Mouse (Mus musculus): ENCODE data around the gene Kpna6. TPM values are rescaled to one million over a fixed set of nuclear protein-coding genes. Genes with fewer than 3 reads are reported as not detected.
"Not testable (repeated sequence)": the region's sequence is repeated elsewhere in the genome, so short reads cannot be mapped to it uniquely, and the experiment has no call there.

Gene Kpna6
- 14.7 and 16.0 TPM in 2 replicates for polyA plus RNA-seq (2016; fragmentation: Nextera tagmentation; extraction: Ambion mirVana)

DNA sequence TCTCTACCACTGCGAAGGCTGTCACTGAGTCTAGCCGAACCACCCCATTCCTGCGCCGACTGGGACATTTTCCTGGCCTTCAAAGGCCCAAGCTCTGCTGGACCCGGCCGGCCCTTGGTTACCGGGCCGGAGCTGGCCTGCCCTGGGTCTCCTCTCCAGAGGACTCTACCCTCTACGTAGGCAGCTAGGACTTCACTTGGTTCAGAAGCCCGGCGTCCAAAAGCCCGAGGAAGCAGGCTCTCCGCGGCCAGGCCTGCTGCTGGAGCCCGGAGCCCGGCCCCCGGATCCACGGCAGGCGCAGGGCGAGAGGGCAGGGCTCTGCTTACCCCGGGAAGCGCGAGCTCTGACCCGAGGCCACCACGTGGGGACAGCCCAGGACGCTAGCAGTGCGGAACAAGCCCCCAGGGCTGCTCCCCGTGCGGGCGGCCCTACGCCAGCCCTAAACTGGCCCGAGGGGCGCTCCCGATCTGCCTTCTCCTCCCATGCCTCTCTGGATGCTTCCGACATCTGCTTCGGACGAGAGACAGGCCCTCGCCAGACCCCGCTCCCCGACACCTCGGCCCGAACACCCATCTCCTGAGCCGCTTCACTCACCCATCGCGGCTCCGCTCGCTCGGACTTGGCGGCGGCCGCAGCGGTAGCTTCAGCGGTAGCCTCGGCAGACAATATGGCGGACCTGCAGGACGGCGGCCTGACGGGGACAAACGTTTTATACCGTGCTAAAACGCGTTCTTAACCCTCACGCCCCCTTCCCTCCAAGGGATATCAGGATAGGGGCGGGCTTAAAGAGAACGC is at the start of gene Kpna6:
Gene Kpna6 (minus strand): TSS at position 685 of the 795 bp plus-strand sequence.
- H3K9me3 ChIP-seq (replicated peaks) = no peaks in the 10 kb centered on the region
- under 1% methylated on average over 65 of the region's 65 CpGs for WGBS
- DNase-seq (ENCODE audit: low spot score) = peak; percentile 91

DNA sequence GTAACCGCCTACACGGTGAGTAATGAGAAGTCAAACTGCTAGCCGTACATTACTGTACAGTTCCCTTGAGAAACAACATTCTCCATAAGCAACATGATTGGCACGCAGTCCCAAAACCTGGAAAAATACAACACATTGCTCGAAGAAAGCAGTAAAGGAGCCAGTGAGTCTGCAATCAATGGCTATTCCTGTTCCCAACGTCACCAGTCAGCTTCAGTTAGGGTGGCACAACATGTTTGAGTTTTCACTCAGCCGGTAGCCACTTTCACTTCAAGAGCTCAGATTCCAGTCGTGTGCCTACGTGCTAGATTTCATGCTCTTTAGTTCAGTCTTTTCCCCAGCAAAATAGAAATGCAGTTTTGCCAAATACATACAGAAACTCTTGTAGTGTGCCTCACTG is 43.7 kb upstream of the Kpna6 start:
- no peak overlapping the region for H3K4me3 ChIP-seq
- no peak for DNase-seq (ENCODE audit: low spot score)
- H3K4me1 ChIP-seq = no peaks in the 10 kb centered on the region
- WGBS = 94% methylated on average over 9 of the region's 9 CpGs
- peaks cover 91% of the 10 kb centered on the region for H3K36me3 ChIP-seq
- H3K27ac ChIP-seq (replicated peaks) = no peak overlapping the region
- no peaks in the 10 kb centered on the region for H3K27me3 ChIP-seq (ENCODE audit: low read depth, poor library complexity, severe bottlenecking)
- no peaks in the 10 kb centered on the region for H3K9me3 ChIP-seq (replicated peaks)

More for the DNA sequence above, at the start of gene Kpna6:
- Histone ChIP-seq H3K27me3 (ENCODE audit: low read depth, poor library complexity, severe bottlenecking) (no peaks in the 10 kb centered on the region), H3K4me3 (peak within 1 kb of the TSS; percentile 93), H3K4me1 (peaks cover 23% of the 10 kb centered on the region), H3K27ac (replicated peaks) (peak within 1 kb of the TSS; percentile 93), H3K36me3 (peaks cover 24% of the 10 kb centered on the region)

DNA sequence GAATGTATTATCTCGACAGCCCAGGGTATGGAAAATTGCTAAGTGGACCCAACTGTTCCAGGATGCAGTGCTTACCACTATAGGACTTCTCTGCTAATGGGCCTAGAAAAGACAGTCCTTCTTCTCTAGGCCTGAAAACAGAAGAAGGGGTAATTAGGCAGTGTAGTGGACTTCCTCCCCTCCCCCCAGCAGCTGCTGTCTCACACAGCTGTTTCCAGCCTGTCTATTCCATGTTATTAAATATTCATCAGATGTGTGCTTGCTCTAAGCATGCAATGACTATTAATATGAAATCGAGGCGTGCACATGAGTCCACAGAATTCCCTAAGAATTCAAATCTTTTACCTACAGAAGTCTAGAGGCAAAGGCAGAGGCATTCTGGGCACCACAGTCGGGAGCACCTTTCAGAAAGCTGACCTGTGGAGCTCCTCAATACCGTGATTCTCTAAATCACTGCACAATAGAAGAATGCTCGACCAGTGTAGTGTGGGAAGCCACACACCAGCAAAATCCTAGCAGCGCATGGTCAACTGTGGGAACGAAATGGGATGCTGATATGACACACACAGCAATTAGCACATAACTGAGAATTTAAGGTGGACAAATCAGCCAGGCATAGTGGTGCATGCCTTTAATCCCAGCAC is 37.0 kb upstream of the Kpna6 start:
- 91% methylated on average over 8 of the region's 8 CpGs for WGBS
- Histone ChIP-seq H3K9me3 (replicated peaks) (no peaks in the 10 kb centered on the region), H3K36me3 (peaks cover 100% of the 10 kb centered on the region), H3K27me3 (ENCODE audit: low read depth, poor library complexity, severe bottlenecking) (no peaks in the 10 kb centered on the region), H3K4me3 (no peak overlapping the region), H3K4me1 (no peaks in the 10 kb centered on the region), H3K27ac (replicated peaks) (no peak overlapping the region)
- no peak for DNase-seq (ENCODE audit: low spot score)

DNA sequence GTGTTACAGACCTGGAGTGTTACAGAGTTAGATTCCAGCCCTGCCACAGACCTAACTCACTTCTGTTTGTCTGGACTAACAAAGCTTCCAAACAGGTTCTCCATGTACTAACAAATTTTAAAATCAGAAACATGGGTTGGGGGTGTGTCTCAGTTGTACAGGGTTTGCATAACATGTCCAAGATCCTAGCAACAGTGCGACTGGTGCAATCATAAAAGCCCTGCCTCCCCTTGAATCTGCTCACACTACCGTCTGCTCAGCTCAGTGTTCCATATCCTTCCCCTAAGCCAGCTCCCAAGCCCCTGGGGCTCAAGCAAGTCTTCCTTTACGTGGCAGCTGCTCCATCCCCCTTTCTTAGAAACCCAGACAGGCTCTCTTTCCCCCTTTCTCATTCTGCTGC is 34.2 kb upstream of the Kpna6 start:
- Histone ChIP-seq H3K36me3 (peaks cover 100% of the 10 kb centered on the region), H3K4me1 (peaks cover 15% of the 10 kb centered on the region), H3K27ac (replicated peaks) (no peak overlapping the region), H3K9me3 (replicated peaks) (no peaks in the 10 kb centered on the region), H3K27me3 (ENCODE audit: low read depth, poor library complexity, severe bottlenecking) (no peaks in the 10 kb centered on the region), H3K4me3 (no peak overlapping the region)
- 70% methylated on average over 3 of the region's 3 CpGs for WGBS
- no peak for DNase-seq (ENCODE audit: low spot score)

DNA sequence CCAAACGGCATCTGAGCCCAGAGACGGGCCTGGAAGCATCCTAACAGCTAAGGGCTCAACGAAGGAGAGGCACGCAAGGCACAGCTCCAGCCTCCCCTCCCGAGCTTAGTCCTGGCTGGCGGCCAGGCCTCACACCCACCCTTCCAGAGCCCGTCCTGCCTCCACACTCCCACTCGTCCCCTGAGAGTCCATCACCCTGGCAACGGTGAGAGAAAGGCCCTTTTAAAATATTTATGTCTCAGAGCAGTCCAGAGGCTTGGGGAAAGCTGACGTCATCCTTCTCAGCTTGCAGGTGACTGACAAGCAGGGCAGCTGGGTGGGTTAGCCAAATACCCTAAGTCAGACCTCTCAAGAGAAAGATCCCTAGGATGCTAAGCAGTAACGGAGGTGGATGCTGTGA is 29.9 kb upstream of the Kpna6 start:
- Histone ChIP-seq H3K9me3 (replicated peaks) (no peaks in the 10 kb centered on the region), H3K36me3 (peaks cover 68% of the 10 kb centered on the region), H3K4me1 (peaks cover 17% of the 10 kb centered on the region), H3K27me3 (ENCODE audit: low read depth, poor library complexity, severe bottlenecking) (no peaks in the 10 kb centered on the region), H3K27ac (replicated peaks) (peak overlapping the region; percentile 77), H3K4me3 (no peak overlapping the region)
- 56% methylated on average over 11 of the region's 11 CpGs for WGBS
- DNase-seq (ENCODE audit: low spot score) = peak; percentile 51

DNA sequence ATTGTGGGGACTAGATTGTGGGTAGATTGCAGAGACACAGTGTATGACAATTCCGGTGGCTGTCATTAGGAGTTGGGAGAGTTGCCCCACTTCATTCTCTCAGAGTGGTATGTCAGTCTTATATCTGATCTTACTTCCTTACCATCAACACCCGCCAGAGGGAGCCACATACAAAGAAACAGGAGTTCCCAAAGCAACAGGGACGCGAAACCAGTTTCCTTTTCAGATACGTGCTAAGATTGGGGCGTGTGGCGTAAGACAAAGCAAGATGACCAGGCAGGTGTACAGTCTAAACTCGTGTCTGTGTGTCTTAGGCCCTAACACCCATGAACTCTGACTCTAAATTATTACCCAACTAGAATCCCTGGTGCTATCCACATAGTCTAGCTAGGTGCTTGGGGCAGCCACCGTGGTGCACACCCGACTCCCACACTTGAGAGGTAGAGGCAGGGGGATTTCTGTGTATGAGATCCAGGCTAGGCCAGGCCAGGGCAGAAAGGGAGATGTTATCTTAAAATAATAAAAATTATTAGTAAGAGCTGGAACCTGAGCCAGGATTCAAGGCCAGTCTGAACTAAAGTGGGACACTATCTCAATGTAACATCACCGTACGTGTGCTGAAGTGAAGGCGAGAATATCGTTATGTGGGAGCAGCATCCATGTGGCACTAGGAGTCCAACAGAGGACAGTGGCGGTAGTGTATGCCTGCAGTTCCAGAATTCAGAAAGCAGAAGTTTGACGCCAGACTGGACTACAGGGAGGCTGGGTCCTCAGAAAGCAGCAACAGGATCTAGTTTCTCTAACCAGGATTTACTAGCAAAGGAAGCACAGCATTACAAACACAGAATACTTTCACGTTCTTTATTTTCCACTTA is 29.2 kb upstream of the Kpna6 start:
- peaks cover 61% of the 10 kb centered on the region for H3K36me3 ChIP-seq
- 65% methylated on average over 17 of the region's 17 CpGs for WGBS
- peaks cover 24% of the 10 kb centered on the region for H3K4me1 ChIP-seq
- peak; percentile 78 for DNase-seq (ENCODE audit: low spot score)
- no peaks in the 10 kb centered on the region for H3K9me3 ChIP-seq (replicated peaks)
- no peak overlapping the region for H3K4me3 ChIP-seq
- peak overlapping the region; percentile 77 for H3K27ac ChIP-seq (replicated peaks)
- no peaks in the 10 kb centered on the region for H3K27me3 ChIP-seq (ENCODE audit: low read depth, poor library complexity, severe bottlenecking)

DNA sequence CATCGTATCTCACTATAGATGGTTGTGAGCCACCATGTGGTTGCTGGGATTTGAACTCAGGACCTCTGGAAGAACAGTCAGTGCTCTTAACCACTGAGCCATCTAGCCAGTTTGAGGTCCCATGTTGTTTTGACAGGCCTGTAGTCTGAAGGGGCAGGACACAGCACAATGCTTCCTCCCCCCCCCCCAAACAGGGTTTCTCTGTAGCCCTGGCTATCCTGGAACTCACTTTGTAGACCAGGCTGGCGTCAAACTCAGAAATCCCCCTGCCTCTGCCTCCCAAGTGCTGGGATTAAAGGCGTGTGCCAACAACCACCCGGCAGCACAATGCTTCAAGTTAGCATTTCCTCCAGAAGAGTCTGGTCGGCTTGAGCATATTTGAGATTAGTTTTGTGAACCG is 28.1 kb upstream of the Kpna6 start:
- not testable (repeated sequence) for H3K4me3 ChIP-seq; H3K27me3 ChIP-seq (ENCODE audit: low read depth, poor library complexity, severe bottlenecking); H3K27ac ChIP-seq (replicated peaks); H3K9me3 ChIP-seq (replicated peaks); DNase-seq (ENCODE audit: low spot score)
- Histone ChIP-seq H3K36me3 (peaks cover 50% of the 10 kb centered on the region), H3K4me1 (peaks cover 32% of the 10 kb centered on the region)
- 93% methylated on average over 6 of the region's 6 CpGs for WGBS

DNA sequence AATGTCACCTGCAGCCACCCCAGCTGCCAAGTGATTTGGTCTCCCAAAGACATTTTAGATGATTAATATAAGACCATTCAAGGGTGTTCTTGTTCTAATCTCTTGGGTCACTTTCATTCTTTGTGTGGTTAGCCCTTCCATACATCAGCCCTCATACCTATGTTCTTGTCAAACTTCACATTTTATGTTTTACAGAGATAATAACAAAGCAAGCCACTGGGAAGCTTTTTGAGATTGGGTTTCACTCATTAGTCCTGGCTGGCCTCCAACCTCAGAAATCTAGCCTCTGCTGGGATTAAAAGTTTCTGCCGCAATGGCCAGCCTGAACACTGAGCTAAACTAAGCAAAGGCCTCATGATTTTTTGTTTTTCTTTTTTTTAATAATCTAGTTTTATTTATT is 27.6 kb upstream of the Kpna6 start:
- H3K27ac ChIP-seq (replicated peaks) = no peak overlapping the region
- H3K36me3 ChIP-seq = peaks cover 46% of the 10 kb centered on the region
- DNase-seq (ENCODE audit: low spot score) = no peak
- no peak overlapping the region for H3K4me3 ChIP-seq
- no peaks in the 10 kb centered on the region for H3K27me3 ChIP-seq (ENCODE audit: low read depth, poor library complexity, severe bottlenecking)
- WGBS = 87% methylated on average over 1 of the region's 1 CpGs
- H3K9me3 ChIP-seq (replicated peaks) = no peaks in the 10 kb centered on the region
- peaks cover 36% of the 10 kb centered on the region for H3K4me1 ChIP-seq

DNA sequence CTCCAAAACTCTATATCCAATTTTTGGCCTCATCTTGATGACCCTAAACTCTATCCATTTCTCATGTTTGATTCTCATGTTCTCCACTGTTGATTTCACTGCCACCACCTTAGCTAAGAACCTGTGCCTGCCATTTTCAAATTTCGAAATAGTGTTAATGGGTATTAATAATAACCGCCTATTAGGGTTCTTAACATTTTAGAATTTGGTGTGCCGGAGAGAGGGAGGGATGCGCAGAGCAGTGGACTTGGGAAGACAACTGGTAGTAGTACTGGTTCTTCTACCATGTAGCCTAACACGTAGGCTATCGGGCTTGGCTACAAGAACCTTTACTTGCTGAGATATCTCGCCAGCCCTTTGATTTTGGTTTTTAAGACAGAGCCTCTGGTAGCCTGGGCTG is 24.6 kb upstream of the Kpna6 start:
- Histone ChIP-seq H3K27ac (replicated peaks) (peak overlapping the region; percentile 96), H3K27me3 (ENCODE audit: low read depth, poor library complexity, severe bottlenecking) (no peaks in the 10 kb centered on the region), H3K4me1 (peaks cover 29% of the 10 kb centered on the region), H3K9me3 (replicated peaks) (no peaks in the 10 kb centered on the region), H3K36me3 (peaks cover 38% of the 10 kb centered on the region), H3K4me3 (peak overlapping the region; percentile 81)
- WGBS = 86% methylated on average over 7 of the region's 7 CpGs
- no peak for DNase-seq (ENCODE audit: low spot score)

DNA sequence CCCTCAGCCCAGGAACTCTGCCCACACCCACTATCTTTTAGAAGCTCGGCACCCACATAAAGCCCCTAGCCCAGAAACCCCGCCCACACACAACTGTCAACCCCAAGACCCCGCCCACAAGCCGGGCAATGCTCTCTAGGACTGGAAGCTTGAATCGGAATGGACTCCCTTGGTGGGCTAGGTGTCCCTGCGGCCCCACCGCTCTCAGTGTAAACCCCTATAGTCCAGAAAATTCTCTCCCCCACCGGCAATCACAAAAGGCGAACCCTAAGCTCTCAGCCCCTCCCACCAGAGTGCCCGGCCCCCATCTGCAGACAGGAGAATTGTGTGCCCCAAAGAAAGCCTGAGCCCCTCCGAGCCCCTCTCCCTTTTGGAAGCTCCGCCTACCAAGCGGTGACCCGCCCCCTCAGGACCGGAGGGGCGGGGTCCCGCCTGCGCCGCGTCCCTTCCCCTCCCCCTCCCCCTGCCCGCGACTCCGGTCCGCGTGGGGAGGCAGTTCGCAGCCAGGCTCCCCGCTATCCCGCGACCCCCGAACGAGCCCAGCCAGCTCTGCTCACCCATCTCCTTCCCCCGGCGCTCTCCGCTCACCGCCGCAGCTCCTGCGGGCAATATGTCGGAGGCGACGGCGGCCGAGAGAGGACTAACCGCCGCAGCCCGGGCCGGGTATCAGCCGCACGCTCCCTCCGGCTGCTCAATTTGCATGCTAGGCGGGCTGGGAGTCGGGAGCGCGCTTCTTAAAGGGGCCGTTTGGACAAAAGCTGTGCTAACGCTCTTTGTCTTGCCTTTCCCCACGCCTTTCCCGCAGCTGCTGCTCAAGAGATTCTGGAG is 23.8 kb upstream of the Kpna6 start, which contains the start of gene Tmem39b:
Gene Tmem39b (minus strand): TSS at position 681 of the 828 bp plus-strand sequence.
- peak; percentile 97 for DNase-seq (ENCODE audit: low spot score)
- Histone ChIP-seq H3K27ac (replicated peaks) (peak within 1 kb of the TSS; percentile 96), H3K4me1 (peaks cover 23% of the 10 kb centered on the region), H3K9me3 (replicated peaks) (no peaks in the 10 kb centered on the region), H3K36me3 (peaks cover 38% of the 10 kb centered on the region), H3K27me3 (ENCODE audit: low read depth, poor library complexity, severe bottlenecking) (no peaks in the 10 kb centered on the region), H3K4me3 (peak within 1 kb of the TSS; percentile 81)
- WGBS = under 1% methylated on average over 57 of the region's 57 CpGs

DNA sequence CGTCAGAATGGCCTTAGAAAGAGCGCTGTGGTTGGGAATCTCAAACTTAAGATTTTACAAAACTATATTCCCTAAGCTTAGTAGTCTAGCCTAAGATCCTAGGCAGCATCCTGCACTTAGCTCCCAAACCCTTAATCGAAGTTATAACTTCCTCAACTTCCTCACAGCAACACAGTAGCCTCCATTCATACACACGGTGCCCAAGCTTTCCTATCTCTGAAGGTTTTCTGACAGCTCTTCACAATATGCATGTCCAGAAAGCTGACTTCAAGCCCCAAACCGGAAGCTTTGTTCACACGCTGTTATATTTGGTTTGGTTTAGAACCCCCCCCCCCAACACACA is 23.2 kb upstream of the Kpna6 start:
- Histone ChIP-seq H3K4me1 (peaks cover 23% of the 10 kb centered on the region), H3K4me3 (peak overlapping the region; percentile 81), H3K27me3 (ENCODE audit: low read depth, poor library complexity, severe bottlenecking) (no peaks in the 10 kb centered on the region), H3K27ac (replicated peaks) (peak overlapping the region; percentile 96), H3K9me3 (replicated peaks) (no peaks in the 10 kb centered on the region; the same call in 1 of the 2 replicates), H3K36me3 (peaks cover 39% of the 10 kb centered on the region)
- 26% methylated on average over 6 of the region's 6 CpGs for WGBS
- no peak for DNase-seq (ENCODE audit: low spot score)

DNA sequence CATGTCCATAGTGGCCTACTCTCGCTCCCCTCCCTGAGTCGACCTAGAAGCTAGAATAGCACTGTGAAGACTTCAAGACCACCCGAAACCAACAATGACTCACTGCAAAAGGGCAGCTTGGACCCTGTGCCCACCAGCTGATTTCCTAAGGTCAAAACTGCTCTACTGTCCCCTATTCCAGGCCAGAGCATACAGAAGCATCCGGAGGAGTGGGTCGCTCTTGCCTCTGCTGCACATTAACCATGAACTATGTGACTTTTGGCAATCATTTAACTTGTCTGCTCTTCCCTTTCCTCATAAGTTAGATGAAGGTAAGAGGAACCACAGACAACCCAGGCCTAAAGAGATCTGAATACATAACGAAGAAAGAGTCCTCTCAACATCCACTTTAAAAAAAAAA is 12.0 kb upstream of the Kpna6 start:
- Histone ChIP-seq H3K27ac (replicated peaks) (no peak overlapping the region), H3K36me3 (peaks cover 95% of the 10 kb centered on the region), H3K4me3 (no peak overlapping the region), H3K9me3 (replicated peaks) (no peaks in the 10 kb centered on the region), H3K4me1 (no peaks in the 10 kb centered on the region), H3K27me3 (ENCODE audit: low read depth, poor library complexity, severe bottlenecking) (no peaks in the 10 kb centered on the region)
- DNase-seq (ENCODE audit: low spot score) = no peak
- 95% methylated on average over 6 of the region's 6 CpGs for WGBS
